Mouse (Mus musculus) central nervous system, embryonic 14 days (tissue): ENCODE measurements around the gene Kif14. TPM values are rescaled to one million over a fixed set of nuclear protein-coding genes. Genes with fewer than 3 reads are reported as not detected.

Experiments used
- polyA plus RNA-seq: library from polyadenylated mRNA; depleted of rRNA; stranded (reverse); fragments of >200 nt; gene quantifications from 2 replicates; pipeline ENCODE4 v1.2.3, GENCODE M21; 2012; rRNA removed

The Kif14 gene
- 2.9 and 3.4 TPM in 2 replicates for polyA plus RNA-seq

GRCm38 (mm10) chr1:136466143-136466811 lies at the start of gene Kif14:
Gene Kif14 (plus strand): TSS chr1:136466343.

Other genes with a start within 250 kb of the Kif14 start
- gene Inava, start 232.1 kb upstream of the Kif14 start, polyA plus RNA-seq = 9.0 and 9.3 TPM in 2 replicates
- gene Gpr25, start 205.5 kb upstream of the Kif14 start, polyA plus RNA-seq = 2.0 and 2.3 TPM in 2 replicates
- 43.1 and 49.6 TPM in 2 replicates for gene Camsap2, start 120.2 kb upstream of the Kif14 start, polyA plus RNA-seq
- 11.7 and 12.6 TPM in 2 replicates for gene Ddx59, start 51.1 kb upstream of the Kif14 start, polyA plus RNA-seq
- 12.6 and 14.5 TPM in 2 replicates for gene Zfp281, start 158.6 kb downstream of the Kif14 start, polyA plus RNA-seq